In genomic region chr15:82340414-82341035, GRCm38 (mm10) we compare ENCODE assay signal across 8 mouse cellular contexts. TPM values are rescaled to one million over a fixed set of nuclear protein-coding genes. Genes with fewer than 3 reads are reported as not detected.
A peak's percentile ranks its signal among the peaks of the same experiment; 100 is the strongest.
DNase-seq lines count a peak whose midpoint lies in the region; ATAC-seq lines count a peak whose summit lies in the region.

No protein-coding gene starts in this region.

- H3K9me3 ChIP-seq in forebrain, embryonic 10.5 days: no peaks in the 10 kb centered on the region
- H3K9me3 ChIP-seq in stomach, embryonic 16.5 days (replicated peaks; ENCODE audit: control insufficient read depth, low read length): no peaks in the 10 kb centered on the region

- H3K9ac ChIP-seq in stomach, embryonic 16.5 days (ENCODE audit: low read length): peak overlapping the region; percentile 86

- peaks cover 61% of the 10 kb centered on the region for H3K4me1 ChIP-seq in forebrain, embryonic 10.5 days
- H3K4me1 ChIP-seq in stomach, embryonic 16.5 days (ENCODE audit: control insufficient read depth, insufficient read depth, low read length): peaks cover 51% of the 10 kb centered on the region

- no peak for ATAC-seq in stomach, embryonic 16.5 days (ENCODE audit: insufficient read depth, low FRiP score)

- H3K4me3 ChIP-seq in forebrain, embryonic 10.5 days: peak overlapping the region; percentile 54
- peak overlapping the region; percentile 58 for H3K4me3 ChIP-seq in stomach, embryonic 16.5 days (replicated peaks; ENCODE audit: low read length)

- H3K4me2 ChIP-seq in stomach, embryonic 16.5 days (ENCODE audit: low read depth, low read length): peak overlapping the region; percentile 67

- peaks cover 12% of the 10 kb centered on the region for H3K36me3 ChIP-seq in forebrain, embryonic 10.5 days (replicated peaks)
- H3K36me3 ChIP-seq in stomach, embryonic 16.5 days (ENCODE audit: control insufficient read depth, insufficient read depth, low read length): no peaks in the 10 kb centered on the region

- H3K27me3 ChIP-seq in forebrain, embryonic 10.5 days (ENCODE audit: poor library complexity, severe bottlenecking): peaks cover 33% of the 10 kb centered on the region
- H3K27me3 ChIP-seq in stomach, embryonic 16.5 days (ENCODE audit: control insufficient read depth, insufficient read depth, low read length): no peaks in the 10 kb centered on the region

- peak overlapping the region; percentile 86 for H3K27ac ChIP-seq in forebrain, embryonic 10.5 days
- H3K27ac ChIP-seq in stomach, embryonic 16.5 days (ENCODE audit: low read length): peak overlapping the region; percentile 91

- WGBS in forebrain, embryonic 10.5 days: 37% methylated on average over 21 of the region's 21 CpGs
- WGBS in stomach, embryonic 16.5 days: 32% methylated on average over 21 of the region's 21 CpGs

- DNase-seq in spleen, postnatal 10 days (ENCODE audit: low spot score in 2 of 2): peak; percentile 65 to 70
- DNase-seq in spleen, adult 12 weeks (ENCODE audit: low spot score): no peak
- DNase-seq in forebrain, embryonic 10.5 days (ENCODE audit: extremely low spot score, low spot score): no peak
- DNase-seq in liver: peak; percentile 80
- DNase-seq in adrenal gland, adult 18-20 months (ENCODE audit: low spot score in 2 of 2): no peak
- DNase-seq in embryo, embryonic 10 days (ENCODE audit: low spot score): no peak
- no peak for DNase-seq in layer of hippocampus, postnatal 10 days (ENCODE audit: low spot score in 2 of 2)

RNA-seq across cellular contexts. Expression of gene Smdt1, which starts 1.8 kb away (rescaled TPM):
- 218 and 236 TPM in 2 replicates for polyA plus RNA-seq in forebrain, embryonic 10.5 days (2016; fragmentation: Nextera tagmentation; extraction: Ambion mirVana)
- polyA plus RNA-seq in stomach, embryonic 16.5 days (2015; fragmentation: Nextera tagmentation; extraction: Ambion mirVana): 278 and 284 TPM in 2 replicates
- total RNA-seq in adrenal gland, adult 18-20 months (2021): 100 to 1,000 TPM; 173 to 178 TPM
- 100 to 1,000 TPM; 158 to 179 TPM for total RNA-seq in layer of hippocampus, postnatal 10 days (2021)

RNA-seq across cellular contexts. Expression of gene Pheta2, which starts 1.8 kb away (rescaled TPM):
- 3.7 and 4.3 TPM in 2 replicates for polyA plus RNA-seq in forebrain, embryonic 10.5 days (2016; fragmentation: Nextera tagmentation; extraction: Ambion mirVana)
- 17.5 and 18.3 TPM in 2 replicates for polyA plus RNA-seq in stomach, embryonic 16.5 days (2015; fragmentation: Nextera tagmentation; extraction: Ambion mirVana)
- total RNA-seq in adrenal gland, adult 18-20 months (2021): 1 to 10 TPM in 1 of 2 experiments, under 1 TPM in 1; 0.46 to 1.1 TPM
- 1 to 10 TPM in 1 of 2 experiments, under 1 TPM in 1; 0.80 to 1.1 TPM for total RNA-seq in layer of hippocampus, postnatal 10 days (2021)

RNA-seq across cellular contexts. Expression of gene Naga, which starts 1.8 kb away (rescaled TPM):
- polyA plus RNA-seq in forebrain, embryonic 10.5 days (2016; fragmentation: Nextera tagmentation; extraction: Ambion mirVana): 20.5 and 20.8 TPM in 2 replicates
- 99.0 and 116 TPM in 2 replicates for polyA plus RNA-seq in stomach, embryonic 16.5 days (2015; fragmentation: Nextera tagmentation; extraction: Ambion mirVana)
- total RNA-seq in adrenal gland, adult 18-20 months (2021): 10 to 100 TPM; 46.1 to 67.0 TPM
- total RNA-seq in layer of hippocampus, postnatal 10 days (2021): 10 to 100 TPM; 36.9 to 43.3 TPM

RNA-seq across cellular contexts. Expression of gene Ndufa6, which starts 13.6 kb away (rescaled TPM):
- polyA plus RNA-seq in forebrain, embryonic 10.5 days (2016; fragmentation: Nextera tagmentation; extraction: Ambion mirVana): 228 and 249 TPM in 2 replicates
- polyA plus RNA-seq in stomach, embryonic 16.5 days (2015; fragmentation: Nextera tagmentation; extraction: Ambion mirVana): 352 and 428 TPM in 2 replicates
- 100 to 1,000 TPM; 512 to 543 TPM for total RNA-seq in adrenal gland, adult 18-20 months (2021)
- 100 to 1,000 TPM; 201 to 212 TPM for total RNA-seq in layer of hippocampus, postnatal 10 days (2021)

RNA-seq across cellular contexts. Expression of gene Cyp2d22, which starts 39.5 kb away (rescaled TPM):
- 3.0 and 3.8 TPM in 2 replicates for polyA plus RNA-seq in forebrain, embryonic 10.5 days (2016; fragmentation: Nextera tagmentation; extraction: Ambion mirVana)
- polyA plus RNA-seq in stomach, embryonic 16.5 days (2015; fragmentation: Nextera tagmentation; extraction: Ambion mirVana): 12.6 and 16.4 TPM in 2 replicates
- 10 to 100 TPM; 47.7 to 48.8 TPM for total RNA-seq in adrenal gland, adult 18-20 months (2021)
- total RNA-seq in layer of hippocampus, postnatal 10 days (2021): 10 to 100 TPM; 18.8 to 19.5 TPM

Comparison
In these comparisons a context has a peak if more than half of its experiments do, and no peak if none do; other contexts are left out.
1. DNase-seq: peak in spleen, postnatal 10 days (2 of 2) and liver (single experiment); none in spleen, adult 12 weeks (single experiment), forebrain, embryonic 10.5 days (single experiment), adrenal gland, adult 18-20 months (0 of 2), embryo, embryonic 10 days (single experiment) and layer of hippocampus, postnatal 10 days (0 of 2).